Mouse (Mus musculus) megakaryocyte, embryonic 14.5 days (primary cell): Measurements from ENCODE around the gene Lrrc75b. TPM values are rescaled to one million over a fixed set of nuclear protein-coding genes. Genes with fewer than 3 reads are reported as not detected.

Source experiments
- H3K27me3 ChIP-seq: replicated peaks from 2 replicates; pipeline ENCODE3; 2012; ENCODE audit warnings: inconsistent platforms
- H3K36me3 ChIP-seq: replicated peaks from 2 replicates; pipeline ENCODE3; 2012; ENCODE audit warnings: low read length, inconsistent platforms, mixed read lengths
- H3K4me1 ChIP-seq: 2 replicates; pipeline ENCODE4 v1.6.1; 2012; ENCODE audit warnings: inconsistent platforms
- H3K4me3 ChIP-seq: replicated peaks from 2 replicates; pipeline ENCODE3; 2012; ENCODE audit warnings: moderate library complexity, mild to moderate bottlenecking, inconsistent platforms
- H3K9me3 ChIP-seq: 2 replicates; pipeline ENCODE4 v1.6.1; 2012; ENCODE audit warnings: inconsistent platforms
- FLI1 ChIP-seq: IDR thresholded peaks from 2 replicates; pipeline ENCODE4 v1.6.1; 2012; ENCODE audit warnings: low read length, inconsistent platforms, mixed read lengths
- GATA1 ChIP-seq: IDR thresholded peaks from 3 replicates; pipeline ENCODE4 v1.6.1; 2012; ENCODE audit warnings: mixed read lengths, low read length, inconsistent platforms, borderline replicate concordance
- polyA plus RNA-seq: library from polyadenylated mRNA; stranded (reverse); fragments of >175 nt; gene quantifications from 2 replicates; pipeline ENCODE4 v1.2.3, GENCODE M21; 2012; ENCODE audit warnings: low replicate concordance; ENCODE audit not compliant: insufficient read depth

Lrrc75b gene
- polyA plus RNA-seq, 1 experiment: not detected

GRCm38 (mm10) chr10:75520581-75520980 is 39.5 kb downstream of the Lrrc75b start:
- H3K9me3 ChIP-seq: no peaks in the 10 kb centered on the region
- H3K4me1 ChIP-seq: peaks cover 49% of the 10 kb centered on the region
- peaks cover 66% of the 10 kb centered on the region for H3K36me3 ChIP-seq
- H3K4me3 ChIP-seq: no peak overlapping the region
- H3K27me3 ChIP-seq: no peaks in the 10 kb centered on the region
- TF ChIP-seq GATA1 (no peak), FLI1 (no peak)

GRCm38 (mm10) chr10:75517758-75518143 is 42.4 kb downstream of the Lrrc75b start, which contains the start of gene Gucd1:
Gene Gucd1, minus strand, starts transcription at chr10:75517972.
- peaks cover 65% of the 10 kb centered on the region for H3K36me3 ChIP-seq
- H3K4me1 ChIP-seq: peaks cover 77% of the 10 kb centered on the region

GRCm38 (mm10) chr10:75517073-75517757 is 42.9 kb downstream of the Lrrc75b start, which contains the start of gene Snrpd3:
Gene Snrpd3, plus strand, starts transcription at chr10:75517551.
- TF ChIP-seq FLI1: no peak
- Histone ChIP-seq H3K4me3 (peak within 1 kb of the TSS; percentile 93), H3K36me3 (peaks cover 66% of the 10 kb centered on the region), H3K9me3 (no peaks in the 10 kb centered on the region), H3K4me1 (peaks cover 82% of the 10 kb centered on the region), H3K27me3 (no peaks in the 10 kb centered on the region)

More at GRCm38 (mm10) chr10:75517758-75518143, 42.4 kb downstream of the Lrrc75b start, which contains the start of gene Gucd1:
- Histone ChIP-seq H3K4me3 (peak within 1 kb of the TSS; percentile 93), H3K9me3 (no peaks in the 10 kb centered on the region), H3K27me3 (no peaks in the 10 kb centered on the region)
- TF ChIP-seq FLI1 (no peak), GATA1 (no peak)

DNA sequence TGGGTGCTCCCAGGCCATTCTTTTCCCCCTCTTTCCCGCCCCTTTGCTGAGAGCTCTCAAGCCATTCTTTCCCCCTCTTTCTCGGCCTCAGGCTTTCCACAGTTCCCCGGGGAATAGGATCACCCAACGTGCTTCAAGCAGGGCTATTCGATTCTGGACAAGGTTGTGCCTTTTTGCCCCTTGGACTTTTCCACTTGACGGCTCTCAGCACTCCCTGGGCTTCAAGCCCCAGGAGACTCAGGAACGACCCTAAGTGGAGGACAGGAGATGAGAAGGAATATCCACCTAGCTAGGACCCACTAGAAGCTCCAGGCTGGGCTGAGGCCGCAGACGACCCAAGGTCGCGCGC is 43.4 kb downstream of the Lrrc75b start:
- TF ChIP-seq GATA1: no peak
- no peak for TF ChIP-seq FLI1
- Histone ChIP-seq H3K36me3 (peaks cover 66% of the 10 kb centered on the region), H3K27me3 (no peaks in the 10 kb centered on the region), H3K9me3 (no peaks in the 10 kb centered on the region), H3K4me3 (peak overlapping the region; percentile 93), H3K4me1 (peaks cover 83% of the 10 kb centered on the region)

- no peak for TF ChIP-seq FLI1
- TF ChIP-seq GATA1: no peak
- peaks cover 66% of the 10 kb centered on the region for H3K36me3 ChIP-seq
- H3K27me3 ChIP-seq: no peaks in the 10 kb centered on the region
- H3K4me1 ChIP-seq: peaks cover 79% of the 10 kb centered on the region
- H3K4me3 ChIP-seq: peak overlapping the region; percentile 93
- H3K9me3 ChIP-seq: no peaks in the 10 kb centered on the region
These were observed 43.9 kb downstream of the Lrrc75b start for GRCm38 (mm10) chr10:75516038-75516723.

DNA sequence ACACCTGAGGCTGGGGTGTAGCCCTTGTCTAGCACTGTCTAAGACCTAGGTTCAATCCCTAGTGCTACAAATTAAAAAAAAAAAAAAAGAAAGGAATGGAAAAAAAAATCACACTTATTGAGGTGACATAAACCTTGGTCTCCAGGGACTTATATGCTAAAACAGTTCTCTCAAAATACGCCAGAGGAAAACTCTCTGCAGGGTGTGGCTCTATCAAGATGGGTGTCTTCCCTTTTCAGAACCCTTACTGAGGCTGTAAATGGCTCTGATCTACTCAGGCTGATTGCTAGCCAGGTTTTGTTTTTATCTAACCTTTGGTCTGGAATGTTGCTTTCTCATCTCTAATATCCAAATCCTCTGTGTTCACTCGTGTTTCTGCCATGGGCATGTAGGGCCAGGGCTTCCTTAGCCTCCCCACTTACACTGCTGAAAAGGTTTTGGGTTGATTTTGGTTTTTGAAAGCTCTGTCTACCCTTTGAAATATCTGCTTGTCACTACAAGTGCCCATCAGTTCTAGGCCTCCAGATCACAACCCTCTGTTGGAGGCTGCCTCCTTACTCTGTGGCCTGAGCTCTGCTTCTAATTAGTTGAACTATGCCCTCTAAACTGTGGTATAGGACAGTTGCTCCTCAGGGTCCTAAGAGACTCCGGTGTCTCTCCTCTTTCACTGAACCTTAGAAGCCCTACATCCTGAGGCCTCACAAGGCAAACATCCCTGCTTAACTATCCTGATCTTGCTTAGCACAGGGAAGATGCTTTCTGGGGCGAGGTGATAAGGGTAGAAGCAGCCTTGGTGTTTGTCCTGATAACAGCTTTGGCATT is 44.7 kb downstream of the Lrrc75b start:
- Histone ChIP-seq H3K27me3 (no peaks in the 10 kb centered on the region), H3K9me3 (no peaks in the 10 kb centered on the region), H3K36me3 (peaks cover 66% of the 10 kb centered on the region), H3K4me1 (peaks cover 77% of the 10 kb centered on the region), H3K4me3 (peak overlapping the region; percentile 93)
- TF ChIP-seq GATA1 (no peak), FLI1 (no peak)

- peaks cover 66% of the 10 kb centered on the region for H3K36me3 ChIP-seq
- no peaks in the 10 kb centered on the region for H3K9me3 ChIP-seq
- peak overlapping the region; percentile 86 for H3K4me3 ChIP-seq
- no peak for TF ChIP-seq GATA1
- H3K4me1 ChIP-seq: peaks cover 71% of the 10 kb centered on the region
- no peaks in the 10 kb centered on the region for H3K27me3 ChIP-seq
These were observed 45.8 kb downstream of the Lrrc75b start for GRCm38 (mm10) chr10:75514361-75514760.

- H3K4me3 ChIP-seq: peak overlapping the region; percentile 86
- H3K9me3 ChIP-seq: no peaks in the 10 kb centered on the region
- H3K27me3 ChIP-seq: no peaks in the 10 kb centered on the region
- H3K36me3 ChIP-seq: peaks cover 71% of the 10 kb centered on the region
- TF ChIP-seq FLI1 (no peak), GATA1 (no peak)
- H3K4me1 ChIP-seq: peaks cover 63% of the 10 kb centered on the region
These were observed 46.6 kb downstream of the Lrrc75b start for GRCm38 (mm10) chr10:75513306-75514067.

GRCm38 (mm10) chr10:75512796-75513195 is 47.3 kb downstream of the Lrrc75b start:
- Histone ChIP-seq H3K4me1 (peaks cover 66% of the 10 kb centered on the region), H3K4me3 (no peak overlapping the region), H3K9me3 (no peaks in the 10 kb centered on the region), H3K27me3 (no peaks in the 10 kb centered on the region), H3K36me3 (peaks cover 78% of the 10 kb centered on the region)
- TF ChIP-seq GATA1 (no peak), FLI1 (no peak)
